Mouse (Mus musculus): ENCODE measurements around the gene Mrps7. TPM values are rescaled to one million over a fixed set of nuclear protein-coding genes. Genes with fewer than 3 reads are reported as not detected.

The Mrps7 gene
- polyA plus RNA-seq, 1 experiment from 2014 or later, result 49.5 TPM

Other genes with a start within 250 kb of the Mrps7 start
- 1.1 and 1.5 TPM in 2 replicates for gene Hid1, start 236.2 kb upstream of the Mrps7 start, polyA plus RNA-seq (2015; fragmentation: Nextera tagmentation; extraction: Ambion mirVana)
- gene Cdr2l, start 222.0 kb upstream of the Mrps7 start, polyA plus RNA-seq (2015; fragmentation: Nextera tagmentation; extraction: Ambion mirVana), result 1.2 and 1.3 TPM in 2 replicates
- 78.1 and 78.7 TPM in 2 replicates for gene Mrpl58, start 200.2 kb upstream of the Mrps7 start, polyA plus RNA-seq (2015; fragmentation: Nextera tagmentation; extraction: Ambion mirVana)
- gene Atp5h, start 184.0 kb upstream of the Mrps7 start, polyA plus RNA-seq (2015; fragmentation: Nextera tagmentation; extraction: Ambion mirVana), result 453 and 509 TPM in 2 replicates
- gene Kctd2, start 183.8 kb upstream of the Mrps7 start, polyA plus RNA-seq (2015; fragmentation: Nextera tagmentation; extraction: Ambion mirVana), result 4.4 and 5.6 TPM in 2 replicates
- 0.55 and 0.71 TPM in 2 replicates for gene Trim80, start 163.4 kb upstream of the Mrps7 start, polyA plus RNA-seq (2015; fragmentation: Nextera tagmentation; extraction: Ambion mirVana)
- gene Slc16a5, start 141.5 kb upstream of the Mrps7 start, polyA plus RNA-seq (2015; fragmentation: Nextera tagmentation; extraction: Ambion mirVana), result 0.08 and 0.15 TPM in 2 replicates
- gene Armc7, start 128.3 kb upstream of the Mrps7 start, polyA plus RNA-seq (2015; fragmentation: Nextera tagmentation; extraction: Ambion mirVana), result 3.3 and 3.5 TPM in 2 replicates
- 38.1 and 41.9 TPM in 2 replicates for gene Nt5c, start 112.1 kb upstream of the Mrps7 start, polyA plus RNA-seq (2015; fragmentation: Nextera tagmentation; extraction: Ambion mirVana)
- 233 and 234 TPM in 2 replicates for gene Jpt1, start 89.5 kb upstream of the Mrps7 start, polyA plus RNA-seq (2015; fragmentation: Nextera tagmentation; extraction: Ambion mirVana)
- 301 and 355 TPM in 2 replicates for gene Sumo2, start 67.6 kb upstream of the Mrps7 start, polyA plus RNA-seq (2015; fragmentation: Nextera tagmentation; extraction: Ambion mirVana)
- 111 and 114 TPM in 2 replicates for gene Nup85, start 39.5 kb upstream of the Mrps7 start, polyA plus RNA-seq (2015; fragmentation: Nextera tagmentation; extraction: Ambion mirVana)
- 7.7 and 8.2 TPM in 2 replicates for gene Gga3, start 126 bp downstream of the Mrps7 start, polyA plus RNA-seq (2015; fragmentation: Nextera tagmentation; extraction: Ambion mirVana)
- gene Mif4gd, start 9.0 kb downstream of the Mrps7 start, polyA plus RNA-seq (2015; fragmentation: Nextera tagmentation; extraction: Ambion mirVana), result 27.3 and 32.3 TPM in 2 replicates
- gene Slc25a19, start 24.4 kb downstream of the Mrps7 start, polyA plus RNA-seq (2015; fragmentation: Nextera tagmentation; extraction: Ambion mirVana), result 10.4 and 10.9 TPM in 2 replicates
- gene Grb2, start 104.7 kb downstream of the Mrps7 start, polyA plus RNA-seq (2015; fragmentation: Nextera tagmentation; extraction: Ambion mirVana), result 53.4 and 55.8 TPM in 2 replicates
- gene Tmem94, start 161.5 kb downstream of the Mrps7 start, polyA plus RNA-seq (2015; fragmentation: Nextera tagmentation; extraction: Ambion mirVana), result 9.9 and 10.1 TPM in 2 replicates
- gene Caskin2, start 209.7 kb downstream of the Mrps7 start, polyA plus RNA-seq (2015; fragmentation: Nextera tagmentation; extraction: Ambion mirVana), result 5.7 and 6.7 TPM in 2 replicates
- gene Tsen54, start 210.8 kb downstream of the Mrps7 start, polyA plus RNA-seq (2015; fragmentation: Nextera tagmentation; extraction: Ambion mirVana), result 13.7 and 18.7 TPM in 2 replicates
- 11.9 and 16.2 TPM in 2 replicates for gene Llgl2, start 220.1 kb downstream of the Mrps7 start, polyA plus RNA-seq (2015; fragmentation: Nextera tagmentation; extraction: Ambion mirVana)